Mouse (Mus musculus) liver, embryonic 14 days (tissue): ENCODE data around the gene Lgr4. TPM values are rescaled to one million over a fixed set of nuclear protein-coding genes. Genes with fewer than 3 reads are reported as not detected.

ENCODE experiments used
- polyA plus RNA-seq: library from polyadenylated mRNA; depleted of rRNA; stranded (reverse); fragments of >200 nt; gene quantifications from 2 replicates; pipeline ENCODE4 v1.2.3, GENCODE M21; 2012; rRNA removed

The Lgr4 gene
- 3.3 and 3.9 TPM in 2 replicates for polyA plus RNA-seq

GRCm38 (mm10) chr2:109917496-109918413, at the start of gene Lgr4:
Gene Lgr4, plus strand, starts transcription at chr2:109917647.

GRCm38 (mm10) chr2:109890597-109890996, 26.9 kb upstream of the Lgr4 start, which contains the start of gene Lin7c:
Gene Lin7c, plus strand, starts transcription at chr2:109890853.

GRCm38 (mm10) chr2:110017616-110018505, 100.4 kb downstream of the Lgr4 start, which contains the start of gene Ccdc34:
Gene Ccdc34, plus strand, starts transcription at chr2:110017817.

Other genes starting within 250 kb of the Lgr4 start
- 0.02 and 0.06 TPM in 2 replicates for gene Bdnf, start 242.9 kb upstream of the Lgr4 start, polyA plus RNA-seq
- gene Lin7c, start 26.8 kb upstream of the Lgr4 start, polyA plus RNA-seq, result 7.8 and 9.6 TPM in 2 replicates
- 19.9 and 22.2 TPM in 2 replicates for gene Ccdc34, start 100.2 kb downstream of the Lgr4 start, polyA plus RNA-seq